Mouse (Mus musculus) lung, embryonic 15.5 days (tissue): ENCODE measurements around the gene Ehd1. TPM values are rescaled to one million over a fixed set of nuclear protein-coding genes. Genes with fewer than 3 reads are reported as not detected.
A peak's percentile ranks its signal among the peaks of the same experiment; 100 is the strongest.
"Not testable (repeated sequence)": the region's sequence is repeated elsewhere in the genome, so short reads cannot be mapped to it uniquely, and the experiment has no call there.

ENCODE experiments used
- ATAC-seq: fragments of 200-750 bp; cut with Nextera tagmentation; 2 replicates; pipeline ENCODE4 v1.8.0; 2017; ENCODE audit warnings: moderate number of reproducible peaks, borderline replicate concordance; ENCODE audit not compliant: low FRiP score, low TSS enrichment; ENCODE audit errors: extremely low read depth
- H3K27ac ChIP-seq: fragments of 300-500 bp; sonication (generic); 2 replicates; pipeline ENCODE4 v1.5.1; 2015; ENCODE audit warnings: moderate library complexity, mild to moderate bottlenecking, inconsistent platforms
- H3K27me3 ChIP-seq: fragments of 300-500 bp; sonication (generic); 2 replicates; pipeline ENCODE4 v1.6.1; 2015; ENCODE audit warnings: inconsistent platforms
- H3K36me3 ChIP-seq: fragments of 300-500 bp; sonication (generic); 2 replicates; pipeline ENCODE4 v1.6.1; 2015; ENCODE audit warnings: inconsistent platforms
- H3K4me1 ChIP-seq: fragments of 300-500 bp; sonication (generic); 2 replicates; pipeline ENCODE4 v1.6.1; 2015; ENCODE audit warnings: inconsistent platforms
- H3K4me2 ChIP-seq: fragments of 300-500 bp; sonication (generic); 2 replicates; pipeline ENCODE4 v1.6.1; 2015; ENCODE audit warnings: inconsistent platforms, mild to moderate bottlenecking, moderate library complexity
- H3K4me3 ChIP-seq: fragments of 300-500 bp; sonication (generic); 2 replicates; pipeline ENCODE4 v1.5.1; 2015; ENCODE audit warnings: mild to moderate bottlenecking, inconsistent platforms
- H3K9ac ChIP-seq: fragments of 300-500 bp; sonication (generic); 2 replicates; pipeline ENCODE4 v1.6.1; 2015; ENCODE audit warnings: inconsistent platforms
- H3K9me3 ChIP-seq: fragments of 300-500 bp; sonication (generic); 2 replicates; pipeline ENCODE4 v1.6.1; 2016; ENCODE audit warnings: inconsistent platforms
- WGBS: fragments of 180-500 bp; shearing (Covaris S2); methylation state at CpG from one replicate; pipeline ENCODE4 v1.1.7; 2015; 5-methylcytosine and 5-hydroxymethylcytosine counted together
- polyA plus RNA-seq: library from polyadenylated mRNA; unstranded; fragments of >200 nt; fragmentation: Nextera tagmentation; extraction: Ambion mirVana; gene quantifications from 2 replicates; pipeline ENCODE4 v1.2.1, GENCODE M21; 2015

Gene Ehd1
- polyA plus RNA-seq, 1 experiment from 2014 or later: 76.1 TPM

GRCm38 (mm10) chr19:6285226-6285625 lies 8.7 kb downstream of the Ehd1 start:
- H3K27ac ChIP-seq: peak overlapping the region; percentile 37; the same call in 1 of the 2 replicates
- ATAC-seq: no peak
- no peak overlapping the region for H3K4me2 ChIP-seq

GRCm38 (mm10) chr19:6285632-6286433 lies 9.3 kb downstream of the Ehd1 start:
- H3K36me3 ChIP-seq: peaks cover 45% of the 10 kb centered on the region
- no peaks in the 10 kb centered on the region for H3K9me3 ChIP-seq
- peak; percentile 23; the same call in 1 of the 2 replicates for ATAC-seq
- H3K9ac ChIP-seq: no peak overlapping the region
- WGBS: 40% methylated on average over 7 of the region's 7 CpGs
- no peaks in the 10 kb centered on the region for H3K27me3 ChIP-seq
- peak overlapping the region; percentile 84 for H3K27ac ChIP-seq
- 0 out of 2 replicates have a peak overlapping the region, but pooled peaks have one; percentile 8 for H3K4me2 ChIP-seq
- peaks cover 51% of the 10 kb centered on the region for H3K4me1 ChIP-seq
- no peak overlapping the region for H3K4me3 ChIP-seq

More at GRCm38 (mm10) chr19:6285226-6285625, 8.7 kb downstream of the Ehd1 start:
- no peaks in the 10 kb centered on the region for H3K9me3 ChIP-seq
- H3K27me3 ChIP-seq: no peaks in the 10 kb centered on the region
- 59% methylated on average over 8 of the region's 8 CpGs for WGBS
- H3K4me3 ChIP-seq: no peak overlapping the region
- H3K4me1 ChIP-seq: peaks cover 56% of the 10 kb centered on the region
- no peak overlapping the region for H3K9ac ChIP-seq
- peaks cover 51% of the 10 kb centered on the region for H3K36me3 ChIP-seq

- H3K4me1 ChIP-seq: peaks cover 51% of the 10 kb centered on the region
- peak overlapping the region; percentile 84 for H3K27ac ChIP-seq
- no peaks in the 10 kb centered on the region for H3K27me3 ChIP-seq
- H3K9ac ChIP-seq: no peak overlapping the region
- ATAC-seq: no peak
- 0 out of 2 replicates have a peak overlapping the region, but pooled peaks have one; percentile 8 for H3K4me2 ChIP-seq
- peaks cover 36% of the 10 kb centered on the region for H3K36me3 ChIP-seq
- H3K9me3 ChIP-seq: no peaks in the 10 kb centered on the region
- 78% methylated on average over 19 of the region's 19 CpGs for WGBS
- no peak overlapping the region for H3K4me3 ChIP-seq
Observed at GRCm38 (mm10) chr19:6286434-6287401, 10.2 kb downstream of the Ehd1 start.

GRCm38 (mm10) chr19:6288236-6288894 lies 11.8 kb downstream of the Ehd1 start:
- Histone ChIP-seq H3K4me2 (peak overlapping the region; percentile 11; the same call in 1 of the 2 replicates), H3K4me3 (no peak overlapping the region), H3K9me3 (no peaks in the 10 kb centered on the region), H3K9ac (no peak overlapping the region), H3K27ac (peak overlapping the region; percentile 84), H3K36me3 (peaks cover 21% of the 10 kb centered on the region), H3K27me3 (no peaks in the 10 kb centered on the region), H3K4me1 (peaks cover 51% of the 10 kb centered on the region)
- 44% methylated on average over 13 of the region's 13 CpGs for WGBS
- ATAC-seq: no peak

GRCm38 (mm10) chr19:6289696-6290238 lies 13.2 kb downstream of the Ehd1 start:
- H3K36me3 ChIP-seq: peaks cover 22% of the 10 kb centered on the region
- H3K27ac ChIP-seq: no peak overlapping the region
- WGBS: 88% methylated on average over 14 of the region's 14 CpGs
- no peaks in the 10 kb centered on the region for H3K27me3 ChIP-seq
- H3K4me1 ChIP-seq: peaks cover 47% of the 10 kb centered on the region
- no peaks in the 10 kb centered on the region for H3K9me3 ChIP-seq
- H3K4me3 ChIP-seq: no peak overlapping the region
- no peak overlapping the region for H3K9ac ChIP-seq
- ATAC-seq: no peak
- no peak overlapping the region for H3K4me2 ChIP-seq

GRCm38 (mm10) chr19:6290720-6291116 lies 14.2 kb downstream of the Ehd1 start:
- not testable (repeated sequence) for H3K9me3 ChIP-seq, H3K4me2 ChIP-seq, H3K27ac ChIP-seq, H3K27me3 ChIP-seq, ATAC-seq, H3K9ac ChIP-seq, H3K4me3 ChIP-seq
- Histone ChIP-seq H3K4me1 (peaks cover 38% of the 10 kb centered on the region), H3K36me3 (peaks cover 30% of the 10 kb centered on the region)
- 93% methylated on average over 5 of the region's 6 CpGs for WGBS

GRCm38 (mm10) chr19:6291117-6291781 lies 14.7 kb downstream of the Ehd1 start:
- Histone ChIP-seq H3K27ac (no peak overlapping the region), H3K9me3 (no peaks in the 10 kb centered on the region), H3K27me3 (no peaks in the 10 kb centered on the region), H3K4me3 (no peak overlapping the region), H3K4me1 (peaks cover 32% of the 10 kb centered on the region), H3K9ac (no peak overlapping the region), H3K36me3 (peaks cover 34% of the 10 kb centered on the region), H3K4me2 (no peak overlapping the region)
- ATAC-seq: no peak
- WGBS: 78% methylated on average over 10 of the region's 10 CpGs

GRCm38 (mm10) chr19:6292262-6292661 lies 15.7 kb downstream of the Ehd1 start:
- Histone ChIP-seq H3K27ac (no peak overlapping the region), H3K27me3 (no peaks in the 10 kb centered on the region), H3K9me3 (no peaks in the 10 kb centered on the region), H3K4me3 (no peak overlapping the region), H3K36me3 (peaks cover 36% of the 10 kb centered on the region), H3K9ac (no peak overlapping the region), H3K4me2 (no peak overlapping the region), H3K4me1 (peaks cover 22% of the 10 kb centered on the region)
- no peak for ATAC-seq
- 87% methylated on average over 5 of the region's 5 CpGs for WGBS

GRCm38 (mm10) chr19:6294301-6294700 lies 17.8 kb downstream of the Ehd1 start:
- WGBS: 92% methylated on average over 17 of the region's 17 CpGs

GRCm38 (mm10) chr19:6296551-6297210 lies 20.2 kb downstream of the Ehd1 start:
- H3K4me1 ChIP-seq: 0 out of 2 replicates have a peak, but pooled peaks cover 3% of the 10 kb centered on the region
- no peak overlapping the region for H3K4me3 ChIP-seq
- no peak overlapping the region for H3K9ac ChIP-seq
- H3K27me3 ChIP-seq: no peaks in the 10 kb centered on the region
- no peak overlapping the region for H3K4me2 ChIP-seq
- peaks cover 49% of the 10 kb centered on the region for H3K36me3 ChIP-seq
- H3K27ac ChIP-seq: no peak overlapping the region
- no peaks in the 10 kb centered on the region for H3K9me3 ChIP-seq
- WGBS: 83% methylated on average over 5 of the region's 5 CpGs
- ATAC-seq: no peak

More at GRCm38 (mm10) chr19:6294301-6294700, 17.8 kb downstream of the Ehd1 start:
- Histone ChIP-seq H3K36me3 (peaks cover 51% of the 10 kb centered on the region), H3K4me1 (0 out of 2 replicates have a peak, but pooled peaks cover 7% of the 10 kb centered on the region), H3K27me3 (no peaks in the 10 kb centered on the region), H3K9me3 (no peaks in the 10 kb centered on the region), H3K4me2 (no peak overlapping the region), H3K4me3 (no peak overlapping the region), H3K27ac (no peak overlapping the region), H3K9ac (no peak overlapping the region)
- ATAC-seq: no peak
